Mouse (Mus musculus): Measurements from ENCODE around the gene Cmtm2a.
A peak's percentile ranks its signal among the peaks of the same experiment; 100 is the strongest.
"Not testable (repeated sequence)": the region's sequence is repeated elsewhere in the genome, so short reads cannot be mapped to it uniquely, and the experiment has no call there.

Cmtm2a gene

GRCm38 (mm10) chr8:104293081-104293480 lies at the start of gene Cmtm2a:
TSS of gene Cmtm2a (minus strand) at chr8:104293181.
- not testable (repeated sequence) for H3K27me3 ChIP-seq (ENCODE audit: control insufficient read depth, insufficient read depth, low read length, poor library complexity, severe bottlenecking); DNase-seq (ENCODE audit: low read depth, low spot score); H3K36me3 ChIP-seq (ENCODE audit: control insufficient read depth, insufficient read depth, low read length, poor library complexity, severe bottlenecking)

- no peak for DNase-seq (ENCODE audit: low read depth, low spot score)
- H3K36me3 ChIP-seq (ENCODE audit: control insufficient read depth, insufficient read depth, low read length, poor library complexity, severe bottlenecking), result no peaks in the 10 kb centered on the region
- H3K27me3 ChIP-seq (ENCODE audit: control insufficient read depth, insufficient read depth, low read length, poor library complexity, severe bottlenecking), result no peaks in the 10 kb centered on the region
These were observed 49.4 kb upstream of the Cmtm2a start for GRCm38 (mm10) chr8:104342426-104342825.

- Histone ChIP-seq H3K27me3 (ENCODE audit: control insufficient read depth, insufficient read depth, low read length, poor library complexity, severe bottlenecking) (no peaks in the 10 kb centered on the region), H3K36me3 (ENCODE audit: control insufficient read depth, insufficient read depth, low read length, poor library complexity, severe bottlenecking) (no peaks in the 10 kb centered on the region)
- DNase-seq (ENCODE audit: low read depth, low spot score), result no peak
These were observed 48.7 kb upstream of the Cmtm2a start for GRCm38 (mm10) chr8:104341678-104342077.

- H3K27me3 ChIP-seq (ENCODE audit: control insufficient read depth, insufficient read depth, low read length, poor library complexity, severe bottlenecking), result no peaks in the 10 kb centered on the region
- no peaks in the 10 kb centered on the region for H3K36me3 ChIP-seq (ENCODE audit: control insufficient read depth, insufficient read depth, low read length, poor library complexity, severe bottlenecking)
- no peak for DNase-seq (ENCODE audit: low read depth, low spot score)
These were observed 48.2 kb upstream of the Cmtm2a start for GRCm38 (mm10) chr8:104341106-104341561.

GRCm38 (mm10) chr8:104340233-104341105 lies 47.5 kb upstream of the Cmtm2a start:
- H3K36me3 ChIP-seq (ENCODE audit: control insufficient read depth, insufficient read depth, low read length, poor library complexity, severe bottlenecking), result no peaks in the 10 kb centered on the region
- H3K27me3 ChIP-seq (ENCODE audit: control insufficient read depth, insufficient read depth, low read length, poor library complexity, severe bottlenecking), result no peaks in the 10 kb centered on the region
- DNase-seq (ENCODE audit: low read depth, low spot score), result peak; percentile 84

GRCm38 (mm10) chr8:104339983-104340232 lies 46.9 kb upstream of the Cmtm2a start:
- DNase-seq (ENCODE audit: low read depth, low spot score), result no peak
- Histone ChIP-seq H3K27me3 (ENCODE audit: control insufficient read depth, insufficient read depth, low read length, poor library complexity, severe bottlenecking) (no peaks in the 10 kb centered on the region), H3K36me3 (ENCODE audit: control insufficient read depth, insufficient read depth, low read length, poor library complexity, severe bottlenecking) (no peaks in the 10 kb centered on the region)

GRCm38 (mm10) chr8:104339229-104339982 lies 46.4 kb upstream of the Cmtm2a start, which contains the start of gene Cmtm3:
TSS of gene Cmtm3 (plus strand) at chr8:104339410.
- Histone ChIP-seq H3K27me3 (ENCODE audit: control insufficient read depth, insufficient read depth, low read length, poor library complexity, severe bottlenecking) (no peaks in the 10 kb centered on the region), H3K36me3 (ENCODE audit: control insufficient read depth, insufficient read depth, low read length, poor library complexity, severe bottlenecking) (no peaks in the 10 kb centered on the region)
- DNase-seq (ENCODE audit: low read depth, low spot score), result no peak

GRCm38 (mm10) chr8:104337890-104338289 lies 44.9 kb upstream of the Cmtm2a start:
- Histone ChIP-seq H3K27me3 (ENCODE audit: control insufficient read depth, insufficient read depth, low read length, poor library complexity, severe bottlenecking) (no peaks in the 10 kb centered on the region), H3K36me3 (ENCODE audit: control insufficient read depth, insufficient read depth, low read length, poor library complexity, severe bottlenecking) (no peaks in the 10 kb centered on the region)
- DNase-seq (ENCODE audit: low read depth, low spot score), result peak; percentile 52

- H3K27me3 ChIP-seq (ENCODE audit: control insufficient read depth, insufficient read depth, low read length, poor library complexity, severe bottlenecking), result no peaks in the 10 kb centered on the region
- DNase-seq (ENCODE audit: low read depth, low spot score), result no peak
These were observed 43.8 kb upstream of the Cmtm2a start for GRCm38 (mm10) chr8:104336806-104337205.

GRCm38 (mm10) chr8:104334196-104334595 lies 41.2 kb upstream of the Cmtm2a start:
- Histone ChIP-seq H3K36me3 (ENCODE audit: control insufficient read depth, insufficient read depth, low read length, poor library complexity, severe bottlenecking) (no peaks in the 10 kb centered on the region), H3K27me3 (ENCODE audit: control insufficient read depth, insufficient read depth, low read length, poor library complexity, severe bottlenecking) (no peaks in the 10 kb centered on the region)
- DNase-seq (ENCODE audit: low read depth, low spot score), result no peak

More at GRCm38 (mm10) chr8:104336806-104337205, 43.8 kb upstream of the Cmtm2a start:
- H3K36me3 ChIP-seq (ENCODE audit: control insufficient read depth, insufficient read depth, low read length, poor library complexity, severe bottlenecking), result no peaks in the 10 kb centered on the region

- no peak for DNase-seq (ENCODE audit: low read depth, low spot score)
- Histone ChIP-seq H3K36me3 (ENCODE audit: control insufficient read depth, insufficient read depth, low read length, poor library complexity, severe bottlenecking) (no peaks in the 10 kb centered on the region), H3K27me3 (ENCODE audit: control insufficient read depth, insufficient read depth, low read length, poor library complexity, severe bottlenecking) (no peaks in the 10 kb centered on the region)
These were observed 40.8 kb upstream of the Cmtm2a start for GRCm38 (mm10) chr8:104333786-104334185.

- DNase-seq (ENCODE audit: low read depth, low spot score), result no peak
- H3K27me3 ChIP-seq (ENCODE audit: control insufficient read depth, insufficient read depth, low read length, poor library complexity, severe bottlenecking), result no peaks in the 10 kb centered on the region
- no peaks in the 10 kb centered on the region for H3K36me3 ChIP-seq (ENCODE audit: control insufficient read depth, insufficient read depth, low read length, poor library complexity, severe bottlenecking)
These were observed 40.0 kb upstream of the Cmtm2a start for GRCm38 (mm10) chr8:104332665-104333631.

GRCm38 (mm10) chr8:104321930-104322329 lies 28.9 kb upstream of the Cmtm2a start, which contains the start of gene Cmtm2b:
TSS of gene Cmtm2b (plus strand) at chr8:104322230.
- H3K36me3 ChIP-seq (ENCODE audit: control insufficient read depth, insufficient read depth, low read length, poor library complexity, severe bottlenecking); DNase-seq (ENCODE audit: low read depth, low spot score): not testable (repeated sequence)

GRCm38 (mm10) chr8:104321267-104321666 lies 28.3 kb upstream of the Cmtm2a start, which contains the start of gene Gm11020:
TSS of gene Gm11020 (plus strand) at chr8:104321567.
- not testable (repeated sequence) for H3K36me3 ChIP-seq (ENCODE audit: control insufficient read depth, insufficient read depth, low read length, poor library complexity, severe bottlenecking); H3K27me3 ChIP-seq (ENCODE audit: control insufficient read depth, insufficient read depth, low read length, poor library complexity, severe bottlenecking); DNase-seq (ENCODE audit: low read depth, low spot score)

More at GRCm38 (mm10) chr8:104321930-104322329, 28.9 kb upstream of the Cmtm2a start, which contains the start of gene Cmtm2b:
- not testable (repeated sequence) for H3K27me3 ChIP-seq (ENCODE audit: control insufficient read depth, insufficient read depth, low read length, poor library complexity, severe bottlenecking)
